Mouse (Mus musculus) megakaryocyte, embryonic 14.5 days (primary cell): ENCODE measurements around the gene Txlnb.

Experiments
- FLI1 ChIP-seq: IDR thresholded peaks from 2 replicates; pipeline ENCODE4 v1.6.1; 2012; ENCODE audit warnings: low read length, inconsistent platforms, mixed read lengths
- GATA1 ChIP-seq: IDR thresholded peaks from 3 replicates; pipeline ENCODE4 v1.6.1; 2012; ENCODE audit warnings: mixed read lengths, low read length, inconsistent platforms, borderline replicate concordance

DNA sequence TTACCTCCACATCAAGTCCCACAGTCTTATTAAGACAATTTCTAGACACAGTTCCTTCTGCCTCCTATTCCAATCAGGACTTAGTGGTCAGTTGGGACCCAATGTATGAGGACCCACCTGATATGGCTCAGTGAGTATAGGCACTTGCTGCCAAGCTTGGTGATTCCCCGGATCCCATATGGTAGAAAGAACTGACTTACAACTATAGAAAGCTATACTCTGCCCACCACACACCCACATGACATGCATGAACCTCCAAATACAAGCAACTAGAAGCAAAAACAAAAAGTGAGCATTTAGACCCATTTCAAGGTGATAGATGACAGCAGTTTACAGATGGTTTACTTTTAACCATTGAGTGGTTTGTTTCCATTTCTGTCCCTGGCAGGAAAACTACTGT, 40.2 kb downstream of the Txlnb start:
- TF ChIP-seq GATA1: no peak
- no peak for TF ChIP-seq FLI1
